18 mouse cellular contexts compared by ENCODE assay signal in genomic region chr2:15613327-15613948, GRCm38 (mm10).
"Had no signal": no experiment of that assay in that cellular context is flagged by ENCODE, and none has a peak within 500 bp of the region (broad histone marks: within the 10 kb centered on the region; RNA-seq: fewer than 3 reads in every experiment).

No protein-coding gene starts in this region.

- H3K9me3 ChIP-seq: midbrain, embryonic 10.5 days; midbrain, embryonic 12.5 days; neural tube, embryonic 13.5 days; neural tube, embryonic 15.5 days had no signal

- H3K4me1 ChIP-seq: midbrain, embryonic 10.5 days; midbrain, embryonic 12.5 days; neural tube, embryonic 13.5 days; neural tube, embryonic 15.5 days had no signal

- H3K36me3 ChIP-seq: midbrain, embryonic 10.5 days; midbrain, embryonic 12.5 days; neural tube, embryonic 13.5 days; neural tube, embryonic 15.5 days had no signal

- H3K9ac ChIP-seq: liver, embryonic 14.5 days; lung, embryonic 14.5 days; midbrain, embryonic 12.5 days; neural tube, embryonic 13.5 days; neural tube, embryonic 15.5 days had no signal

- H3K27me3 ChIP-seq: midbrain, embryonic 12.5 days; neural tube, embryonic 13.5 days; neural tube, embryonic 15.5 days had no signal

- H3K4me2 ChIP-seq: lung, embryonic 14.5 days; midbrain, embryonic 12.5 days; neural tube, embryonic 13.5 days; neural tube, embryonic 15.5 days had no signal

- DNase-seq: lung, adult 18-20 months; lung, embryonic 14.5 days; lung, postnatal 10 days; lung, postnatal 4 days; midbrain, embryonic 14.5 days; retina, postnatal 1 day; right cerebral cortex, adult 18-20 months; right cerebral cortex, postnatal 25 days; thymus, adult 18-20 months; thymus, postnatal 14 days; thymus, postnatal 36 days had no signal

- H3K27ac ChIP-seq: liver, embryonic 14.5 days; midbrain, embryonic 10.5 days; midbrain, embryonic 12.5 days; neural tube, embryonic 13.5 days; neural tube, embryonic 15.5 days had no signal

- ATAC-seq: midbrain, embryonic 16.5 days had no signal

- H3K4me3 ChIP-seq: midbrain, embryonic 10.5 days; midbrain, embryonic 12.5 days; myocyte; neural tube, embryonic 13.5 days; neural tube, embryonic 15.5 days had no signal
